Mouse (Mus musculus) liver, embryonic 11.5 days (tissue): ENCODE data around the gene Mto1. TPM values are rescaled to one million over a fixed set of nuclear protein-coding genes. Genes with fewer than 3 reads are reported as not detected.
"Not testable (repeated sequence)": the region's sequence is repeated elsewhere in the genome, so short reads cannot be mapped to it uniquely, and the experiment has no call there.

Experiments
- ATAC-seq: fragments of 200-750 bp; cut with Nextera tagmentation; replicated peaks from 2 replicates; pipeline ENCODE4 v1.8.0; 2017; ENCODE audit warnings: moderate number of reproducible peaks, mild to moderate bottlenecking, moderate TSS enrichment, moderate library complexity; ENCODE audit not compliant: low FRiP score
- DNase-seq: peaks from one replicate; pipeline ENCODE4 v3.0.0-alpha.2; 2017; ENCODE audit warnings: low spot score
- H3K27ac ChIP-seq: fragments of 300-500 bp; sonication (generic); 2 replicates; pipeline ENCODE4 v1.5.1; 2014; ENCODE audit warnings: mild to moderate bottlenecking, low read depth, low read length, control low read depth
- H3K27me3 ChIP-seq: fragments of 300-500 bp; sonication (generic); replicated peaks from 2 replicates; pipeline ENCODE4 v1.6.1; 2014; ENCODE audit warnings: low read length, mixed read lengths; ENCODE audit not compliant: control insufficient read depth, insufficient read depth
- H3K36me3 ChIP-seq: fragments of 300-500 bp; sonication (generic); 2 replicates; pipeline ENCODE4 v1.6.1; 2014; ENCODE audit warnings: mild to moderate bottlenecking, low read length, moderate library complexity, mixed read lengths; ENCODE audit not compliant: control insufficient read depth, insufficient read depth
- H3K4me1 ChIP-seq: fragments of 300-500 bp; sonication (generic); replicated peaks from 2 replicates; pipeline ENCODE4 v1.6.1; 2014; ENCODE audit warnings: low read length, mixed read lengths; ENCODE audit not compliant: control insufficient read depth, insufficient read depth
- H3K4me2 ChIP-seq: fragments of 300-500 bp; sonication (generic); 2 replicates; pipeline ENCODE4 v1.6.1; 2014; ENCODE audit warnings: mild to moderate bottlenecking, control low read depth, moderate library complexity
- H3K4me3 ChIP-seq: fragments of 300-500 bp; sonication (generic); 2 replicates; pipeline ENCODE4 v1.5.1; 2014; ENCODE audit warnings: low read depth, low read length, control low read depth
- H3K9ac ChIP-seq: fragments of 300-500 bp; sonication (generic); 2 replicates; pipeline ENCODE4 v1.6.1; 2014; ENCODE audit warnings: low read depth, low read length, control low read depth
- H3K9me3 ChIP-seq: fragments of 300-500 bp; sonication (generic); 2 replicates; pipeline ENCODE4 v1.6.1; 2016; ENCODE audit warnings: low read length, inconsistent platforms, mixed read lengths; ENCODE audit not compliant: control insufficient read depth
- WGBS: fragments of 180-500 bp; shearing (Covaris S2); extraction: QIAGEN DNeasy Blood & Tissue Kit; methylation state at CpG from one replicate; pipeline ENCODE4 v1.1.7; 2014; 5-methylcytosine and 5-hydroxymethylcytosine counted together
- polyA plus RNA-seq: library from polyadenylated mRNA; unstranded; fragments of >200 nt; fragmentation: Nextera tagmentation; extraction: Ambion mirVana; gene quantifications from 2 replicates; pipeline ENCODE4 v1.2.1, GENCODE M21; 2014

Mto1 gene
- polyA plus RNA-seq, 1 experiment from 2014 or later: 43.0 TPM

DNA sequence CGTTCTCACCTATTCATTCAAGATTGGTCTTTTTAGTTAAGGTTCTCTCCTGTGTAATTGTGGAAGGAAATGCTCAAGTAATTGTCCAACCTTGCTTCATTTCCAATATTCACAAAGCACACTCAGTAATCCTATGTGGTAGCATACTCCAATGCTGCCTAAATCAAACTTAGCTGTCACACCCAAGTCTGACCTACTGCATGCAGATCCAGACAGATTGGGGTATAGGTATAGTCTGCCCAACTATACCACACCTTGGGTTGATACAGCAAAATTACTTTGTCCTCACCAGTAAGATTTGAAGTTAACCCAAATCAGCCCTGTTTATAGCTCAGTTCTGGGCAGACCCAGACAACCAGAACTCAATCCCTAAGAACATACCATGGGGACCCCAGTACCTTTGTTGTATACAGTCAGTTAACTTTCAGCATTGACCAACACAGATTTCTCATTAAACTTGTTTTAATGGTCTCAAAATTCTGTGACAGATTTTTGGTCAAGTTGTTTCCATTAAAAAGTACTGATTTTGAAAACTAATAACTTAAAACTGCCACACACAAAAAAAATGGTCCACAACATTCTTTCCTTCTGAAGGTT lies 30.1 kb downstream of the Mto1 start:
- H3K27ac ChIP-seq: peak overlapping the region; percentile 9; the same call in 1 of the 2 replicates
- not testable (repeated sequence) for H3K4me3 ChIP-seq
- WGBS: 47% methylated on average over 1 of the region's 1 CpGs

DNA sequence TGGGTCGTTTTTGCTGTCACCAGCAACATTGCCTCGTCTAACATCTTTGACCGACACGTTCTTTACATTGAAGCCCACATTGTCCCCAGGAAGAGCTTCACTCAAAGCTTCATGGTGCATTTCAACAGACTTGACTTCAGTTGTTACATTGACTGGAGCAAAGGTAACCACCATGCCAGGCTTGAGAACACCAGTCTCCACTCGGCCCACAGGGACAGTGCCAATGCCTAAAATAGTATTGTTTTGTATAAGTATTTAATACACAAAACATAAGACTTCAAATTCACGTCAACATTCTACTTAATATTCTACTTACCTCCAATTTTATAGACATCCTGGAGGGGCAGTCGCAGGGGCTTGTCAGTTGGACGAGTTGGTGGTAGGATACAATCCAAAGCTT lies 31.3 kb downstream of the Mto1 start:
- peak overlapping the region; percentile 97 for H3K4me3 ChIP-seq
- peak overlapping the region; percentile 100 for H3K9ac ChIP-seq
- ATAC-seq, H3K27me3 ChIP-seq, H3K9me3 ChIP-seq, DNase-seq: not testable (repeated sequence)
- peaks cover 28% of the 10 kb centered on the region for H3K36me3 ChIP-seq
- WGBS: 26% methylated on average over 8 of the region's 8 CpGs
- peak overlapping the region; percentile 100 for H3K27ac ChIP-seq
- peak overlapping the region; percentile 75 for H3K4me2 ChIP-seq
- H3K4me1 ChIP-seq: peaks cover 11% of the 10 kb centered on the region

More for the DNA sequence above, 30.1 kb downstream of the Mto1 start:
- DNase-seq, H3K27me3 ChIP-seq, H3K4me1 ChIP-seq, ATAC-seq, H3K9me3 ChIP-seq: not testable (repeated sequence)
- Histone ChIP-seq H3K36me3 (peaks cover 33% of the 10 kb centered on the region), H3K4me2 (peak overlapping the region; percentile 19), H3K9ac (peak overlapping the region; percentile 10; the same call in 1 of the 2 replicates)

DNA sequence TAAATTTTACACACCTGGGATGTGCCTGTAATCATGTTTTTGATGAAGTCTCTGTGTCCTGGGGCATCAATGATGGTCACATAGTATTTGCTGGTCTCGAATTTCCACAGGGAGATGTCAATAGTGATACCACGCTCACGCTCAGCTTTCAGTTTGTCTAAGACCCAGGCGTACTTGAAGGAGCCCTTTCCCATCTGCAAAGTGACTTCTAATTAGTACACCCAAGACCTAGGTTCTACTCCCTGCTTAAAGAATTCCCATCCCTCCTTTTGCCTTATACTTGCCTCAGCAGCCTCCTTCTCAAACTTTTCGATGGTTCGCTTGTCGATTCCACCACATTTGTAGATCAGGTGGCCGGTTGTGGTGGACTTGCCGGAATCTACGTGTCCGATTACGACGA lies 32.2 kb downstream of the Mto1 start:
- H3K27ac ChIP-seq: peak overlapping the region; percentile 100
- 0% methylated on average over 13 of the region's 13 CpGs for WGBS
- H3K9ac ChIP-seq: peak overlapping the region; percentile 100
- peaks cover 28% of the 10 kb centered on the region for H3K36me3 ChIP-seq
- peaks cover 11% of the 10 kb centered on the region for H3K4me1 ChIP-seq
- peak overlapping the region; percentile 97 for H3K4me3 ChIP-seq
- not testable (repeated sequence) for DNase-seq, H3K9me3 ChIP-seq, ATAC-seq, H3K27me3 ChIP-seq
- peak overlapping the region; percentile 75 for H3K4me2 ChIP-seq

DNA sequence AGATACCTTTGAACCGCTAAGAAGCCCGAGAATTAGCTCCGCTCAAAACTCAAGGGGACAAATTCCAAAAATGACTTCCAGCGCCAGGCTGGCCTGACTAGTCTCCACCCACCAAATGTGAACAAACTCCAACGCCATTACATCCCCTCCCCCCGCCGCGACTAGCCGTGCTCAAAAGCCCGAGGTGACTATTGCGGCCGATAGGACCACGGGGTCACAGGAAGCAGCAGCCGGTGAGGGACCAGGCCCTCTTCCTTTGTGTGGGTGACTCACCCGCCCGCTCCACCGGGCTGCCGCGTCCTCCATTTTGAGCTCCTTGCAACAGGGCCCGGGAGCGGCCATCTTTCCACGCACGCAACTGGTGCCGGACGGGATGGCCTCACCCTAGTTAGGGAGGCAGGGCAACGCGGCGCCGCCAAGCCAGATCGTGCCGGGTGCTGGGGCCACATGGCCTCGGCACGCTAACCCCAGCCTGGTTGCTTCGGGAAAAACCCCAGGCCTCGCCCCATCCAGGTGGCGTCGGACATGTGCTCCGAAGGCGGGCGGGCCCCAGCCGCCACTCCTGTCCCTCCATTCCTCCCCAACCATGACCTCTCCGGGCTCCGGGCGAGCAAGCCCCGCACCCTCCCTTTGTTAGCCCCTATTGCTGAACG lies 32.8 kb downstream of the Mto1 start:
- H3K36me3 ChIP-seq: peaks cover 28% of the 10 kb centered on the region
- peak; percentile 82 for DNase-seq
- under 1% methylated on average over 46 of the region's 46 CpGs for WGBS
- peaks cover 11% of the 10 kb centered on the region for H3K4me1 ChIP-seq
- peak overlapping the region; percentile 100 for H3K9ac ChIP-seq
- H3K4me2 ChIP-seq: peak overlapping the region; percentile 75
- H3K4me3 ChIP-seq: peak overlapping the region; percentile 97
- H3K27me3 ChIP-seq: no peaks in the 10 kb centered on the region
- H3K9me3 ChIP-seq: no peaks in the 10 kb centered on the region
- H3K27ac ChIP-seq: peak overlapping the region; percentile 100
- peak; percentile 5 for ATAC-seq

DNA sequence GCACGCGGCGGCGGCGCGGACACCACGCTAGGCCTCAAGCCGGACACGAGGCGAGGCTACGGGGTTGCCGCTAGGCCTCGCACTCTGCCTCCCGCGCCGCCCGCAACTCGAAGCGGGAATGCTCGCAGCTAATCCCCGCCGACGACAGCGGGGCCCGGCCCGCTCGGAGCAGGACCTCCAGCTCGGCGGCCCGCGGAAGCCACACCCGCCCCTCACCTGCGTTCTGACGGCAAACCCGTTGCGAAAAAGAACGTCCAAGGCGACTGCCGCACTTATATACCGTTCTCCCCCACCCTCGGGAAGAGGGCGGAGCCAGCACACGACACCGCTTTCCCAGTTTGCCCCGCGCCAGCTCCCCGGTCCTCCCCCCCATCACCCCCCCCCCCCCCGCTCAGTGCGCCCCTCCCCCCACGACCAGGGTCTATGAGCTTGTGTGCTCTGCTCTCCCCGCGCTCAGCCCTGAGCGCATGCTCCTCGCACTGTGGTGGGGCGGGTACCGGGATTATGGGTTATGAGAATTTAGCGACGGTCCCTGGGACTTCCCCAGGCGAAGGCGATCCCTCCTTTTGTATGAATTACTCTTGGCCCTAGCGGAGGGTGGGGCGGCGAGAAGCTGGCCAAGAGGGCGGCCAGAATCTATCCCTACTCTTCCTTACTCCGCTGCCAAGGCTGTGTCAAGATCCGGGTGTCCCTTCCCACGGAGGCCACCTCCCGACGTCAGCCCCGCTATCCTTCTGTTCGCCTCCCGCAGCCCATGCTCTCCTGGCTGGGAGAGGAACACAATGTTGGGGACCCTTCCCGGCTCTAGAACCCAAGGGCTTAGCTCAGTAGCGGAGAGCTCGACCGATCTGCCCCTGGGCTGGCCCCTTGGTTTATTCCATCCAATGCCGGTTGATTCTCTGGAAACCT lies 33.7 kb downstream of the Mto1 start:
- peak; percentile 94 for ATAC-seq
- peak overlapping the region; percentile 97 for H3K4me3 ChIP-seq
- H3K27ac ChIP-seq: peak overlapping the region; percentile 100
- H3K36me3 ChIP-seq: peaks cover 28% of the 10 kb centered on the region
- H3K4me1 ChIP-seq: peaks cover 11% of the 10 kb centered on the region
- H3K27me3 ChIP-seq: no peaks in the 10 kb centered on the region
- no peaks in the 10 kb centered on the region for H3K9me3 ChIP-seq
- peak overlapping the region; percentile 100 for H3K9ac ChIP-seq
- DNase-seq: peak; percentile 97
- under 1% methylated on average over 75 of the region's 77 CpGs for WGBS
- H3K4me2 ChIP-seq: peak overlapping the region; percentile 75

DNA sequence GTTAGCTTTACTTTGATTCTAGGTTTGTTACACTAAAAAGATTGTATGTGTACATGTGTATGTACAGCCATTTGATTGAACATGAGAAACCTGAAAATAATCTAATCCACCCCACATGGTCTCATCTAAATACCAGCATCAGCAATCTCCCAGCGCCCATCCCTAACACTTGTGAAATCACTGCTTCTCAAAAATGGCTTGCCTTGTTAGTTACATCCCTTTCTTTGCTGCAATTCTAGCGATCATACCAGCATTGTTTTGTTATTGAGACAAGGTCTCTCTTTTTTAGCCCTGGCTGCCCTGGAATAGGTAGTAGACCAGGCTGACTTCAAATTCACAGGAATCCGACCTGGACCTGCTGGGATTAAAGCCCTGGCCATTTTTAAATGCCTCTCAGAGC lies 34.4 kb downstream of the Mto1 start:
- WGBS: 18% methylated on average over 3 of the region's 3 CpGs
- Histone ChIP-seq H3K27ac (peak overlapping the region; percentile 87), H3K4me1 (peaks cover 11% of the 10 kb centered on the region), H3K36me3 (peaks cover 28% of the 10 kb centered on the region), H3K4me3 (peak overlapping the region; percentile 97), H3K9ac (peak overlapping the region; percentile 79), H3K9me3 (no peaks in the 10 kb centered on the region), H3K4me2 (peak overlapping the region; percentile 75), H3K27me3 (no peaks in the 10 kb centered on the region)
- DNase-seq (no peak), ATAC-seq (no peak)

DNA sequence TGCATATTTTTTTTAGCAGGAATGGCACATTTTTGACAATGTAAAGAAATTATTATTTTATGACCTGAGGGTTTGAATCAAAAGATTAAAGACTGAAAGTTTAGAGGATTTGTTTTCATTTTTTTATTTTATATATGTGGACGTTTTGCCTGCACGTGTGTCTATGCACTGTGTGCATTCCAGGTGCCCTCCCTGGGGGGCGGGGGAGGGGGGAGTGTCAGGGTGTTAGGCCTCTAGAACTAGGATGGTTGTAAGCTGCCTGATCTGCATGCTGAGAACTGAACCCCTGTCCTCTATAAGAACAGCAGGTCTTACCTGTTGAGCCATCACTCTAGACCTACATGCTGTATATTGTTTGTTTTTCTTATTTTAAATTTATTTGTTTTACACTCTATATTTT lies 36.7 kb downstream of the Mto1 start:
- WGBS: 75% methylated on average over 3 of the region's 3 CpGs
- no peak overlapping the region for H3K27ac ChIP-seq

DNA sequence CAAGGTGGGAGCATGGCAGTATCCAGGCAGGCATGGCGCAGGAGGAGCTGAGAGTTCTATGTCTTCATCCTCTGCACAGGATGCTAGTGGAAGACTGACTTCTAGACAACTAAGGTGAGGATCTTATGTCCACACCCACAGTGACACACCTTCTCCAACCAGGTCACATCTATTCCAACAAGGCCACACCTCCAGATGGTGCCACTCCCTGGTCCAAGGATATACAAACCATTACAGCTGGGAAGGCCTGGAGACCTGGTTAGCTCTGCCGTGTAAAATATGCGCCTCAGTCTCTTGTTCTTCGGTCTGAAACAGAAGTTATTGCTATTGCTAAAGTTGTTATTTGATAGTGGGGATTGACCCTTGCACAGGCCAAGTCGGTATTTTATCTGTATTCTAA lies 40.0 kb downstream of the Mto1 start:
- H3K36me3 ChIP-seq, H3K27ac ChIP-seq, H3K4me3 ChIP-seq, H3K9me3 ChIP-seq, ATAC-seq, H3K4me1 ChIP-seq, H3K4me2 ChIP-seq, H3K27me3 ChIP-seq, H3K9ac ChIP-seq, DNase-seq: not testable (repeated sequence)
- WGBS: 85% methylated on average over 5 of the region's 5 CpGs

More for the DNA sequence above, 36.7 kb downstream of the Mto1 start:
- H3K4me3 ChIP-seq: no peak overlapping the region
- no peaks in the 10 kb centered on the region for H3K9me3 ChIP-seq
- no peak overlapping the region for H3K9ac ChIP-seq
- H3K4me2 ChIP-seq: no peak overlapping the region
- DNase-seq (no peak), ATAC-seq (no peak)
- peaks cover 7% of the 10 kb centered on the region for H3K4me1 ChIP-seq
- no peaks in the 10 kb centered on the region for H3K27me3 ChIP-seq
- peaks cover 10% of the 10 kb centered on the region for H3K36me3 ChIP-seq
